Mouse (Mus musculus): ENCODE results near the gene Myl6b. TPM values are rescaled to one million over a fixed set of nuclear protein-coding genes. Genes with fewer than 3 reads are reported as not detected.

Gene Myl6b
- total RNA-seq (2023), result 1 to 10 TPM in 1 of 2 experiments, under 1 TPM in 1; 0.98 to 1.8 TPM

DNA sequence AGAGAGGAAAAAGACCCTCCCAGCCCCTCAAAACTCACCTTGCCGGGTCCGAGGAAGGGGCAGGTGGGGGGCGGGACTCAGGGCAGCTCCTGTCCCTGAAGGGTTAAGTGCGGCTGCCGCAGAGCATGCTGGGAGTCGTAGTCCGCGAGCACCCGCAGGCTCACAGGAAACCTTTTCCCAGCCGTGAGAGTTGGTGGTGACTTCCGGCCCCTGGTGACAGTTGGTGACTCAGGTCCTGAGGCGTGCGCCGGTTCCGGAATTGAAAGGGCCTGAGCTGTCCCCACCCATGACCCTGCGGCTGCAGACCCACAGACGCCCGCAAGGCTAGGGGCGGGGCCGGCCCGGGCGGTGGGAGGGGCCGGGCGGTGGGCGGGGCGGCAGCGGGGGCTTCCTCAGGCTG is at the start of gene Myl6b:
Gene Myl6b, minus strand, starts transcription at position 96 of the 400 bp plus-strand sequence.

GRCm38 (mm10) chr10:128547361-128548032 is 49.0 kb upstream of the Myl6b start, which contains the start of gene Zc3h10:
TSS of gene Zc3h10 (minus strand) at chr10:128547774.

DNA sequence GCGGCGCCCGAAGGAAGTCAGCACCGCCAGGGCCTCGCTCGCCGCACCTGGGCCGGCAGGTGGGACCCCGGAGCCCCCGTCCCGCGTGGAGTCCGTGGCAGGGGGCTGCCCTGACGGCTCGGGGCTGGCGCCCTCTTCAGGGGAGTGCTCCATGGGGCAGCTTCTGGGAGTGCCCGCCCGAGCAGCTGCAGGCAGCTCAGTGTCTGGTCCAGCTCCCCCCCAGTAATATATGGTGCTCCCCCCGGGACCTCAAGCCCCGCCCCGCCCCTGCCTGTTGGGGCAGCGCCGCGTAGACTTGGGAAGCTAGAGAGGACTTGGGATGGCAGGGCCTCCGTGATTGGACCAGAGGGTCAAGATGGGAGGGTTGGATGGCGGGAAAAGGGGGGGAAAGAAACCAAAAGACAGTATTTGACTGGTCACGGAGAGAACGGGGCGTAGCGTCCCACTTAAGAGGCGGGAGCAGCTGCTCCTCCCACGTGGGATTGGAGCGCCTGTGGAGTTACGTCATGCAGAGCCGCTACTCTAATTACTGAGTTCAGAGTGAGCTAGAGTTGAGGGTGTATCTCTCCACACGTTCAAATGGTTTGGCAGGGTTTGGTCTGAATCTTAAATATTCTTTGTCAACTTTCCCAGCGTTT is 27.3 kb upstream of the Myl6b start, which contains the start of gene Esyt1:
Gene Esyt1, minus strand, starts transcription at position 201 of the 638 bp plus-strand sequence.

DNA sequence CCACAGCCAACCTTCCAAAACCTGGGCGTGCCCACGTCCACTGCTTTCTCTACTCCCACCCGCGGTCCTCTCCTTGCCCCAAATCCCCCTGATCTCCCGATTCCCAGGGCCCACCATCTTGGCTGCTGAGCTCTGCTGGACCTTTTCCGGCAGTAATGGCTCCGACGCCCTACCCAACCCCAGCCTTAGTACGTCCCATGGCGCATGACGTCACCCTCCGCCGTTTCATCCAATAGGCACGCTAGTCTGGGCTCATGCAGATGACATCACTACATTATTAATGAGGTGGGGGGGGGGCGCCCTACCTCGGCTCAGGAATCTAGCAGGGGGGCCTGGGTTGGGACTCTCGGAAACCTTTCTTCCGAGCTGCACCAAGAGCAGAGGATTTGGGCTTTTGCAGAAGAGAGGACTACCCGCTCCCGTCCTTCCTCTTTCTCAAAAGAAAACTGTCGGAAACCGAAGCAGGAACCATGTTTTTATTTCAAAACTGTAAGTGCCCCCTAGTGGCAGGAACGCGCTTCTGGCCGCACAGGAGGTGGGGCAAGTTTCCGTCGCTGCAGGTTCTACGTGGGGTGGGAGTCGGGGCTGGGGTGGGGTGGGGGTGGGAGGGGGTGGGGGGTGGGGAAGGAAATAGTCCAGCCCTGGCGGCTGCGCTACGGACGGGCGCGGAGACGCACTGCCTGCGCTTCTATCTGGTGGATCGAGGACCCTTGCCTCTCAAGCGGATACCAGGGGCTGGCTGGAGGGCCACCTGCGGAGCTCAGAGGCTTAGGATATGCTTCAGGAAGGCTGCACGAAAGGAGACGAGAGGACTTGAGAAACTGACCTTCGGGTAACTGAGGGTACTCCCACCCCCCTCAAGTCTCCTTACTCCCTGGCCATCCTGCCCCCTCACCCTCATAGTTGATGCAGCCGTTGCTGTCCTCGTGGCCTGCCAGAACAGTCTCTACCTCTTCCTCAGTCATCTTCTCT is 4.5 kb downstream of the Myl6b start, which contains the start of gene Myl6:
Gene Myl6, minus strand, starts transcription at position 451 of the 972 bp plus-strand sequence.

DNA sequence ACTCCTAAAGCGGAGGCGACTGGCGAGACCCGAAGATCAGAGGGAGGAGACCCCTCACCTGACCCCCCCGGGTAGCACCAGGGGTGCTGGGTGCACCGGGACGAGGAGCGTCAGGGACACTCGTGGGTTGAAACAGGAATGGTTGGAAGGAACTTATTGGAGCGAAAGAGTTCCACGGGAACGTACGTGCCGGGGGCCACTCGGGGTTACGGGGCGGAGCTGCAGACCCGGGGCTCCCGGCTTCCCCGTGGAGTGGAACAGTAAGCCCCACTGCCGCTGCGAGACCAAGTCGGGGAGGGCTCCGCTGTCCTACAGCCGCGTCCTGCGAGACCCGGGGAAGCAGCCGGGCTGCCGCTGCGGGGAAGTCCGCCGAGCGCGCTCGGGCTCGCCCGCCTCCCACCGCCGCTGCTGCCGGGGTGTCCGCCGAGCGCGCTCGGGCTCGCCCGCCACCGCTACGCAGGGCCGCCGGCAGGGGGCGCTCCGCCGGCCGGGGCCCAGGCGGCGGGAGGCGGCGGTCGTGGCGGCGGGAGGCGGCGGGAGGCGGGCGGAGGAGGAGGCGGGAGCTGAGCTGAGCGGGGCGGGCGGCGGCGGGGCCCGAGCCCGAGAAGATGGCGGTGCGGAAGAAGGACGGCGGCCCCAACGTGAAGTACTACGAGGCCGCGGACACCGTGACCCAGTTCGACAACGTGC is 39.6 kb downstream of the Myl6b start, which contains the start of gene Smarcc2:
Gene Smarcc2, plus strand, starts transcription at position 530 of the 690 bp plus-strand sequence.

Other genes starting within 250 kb of the Myl6b start
- under 1 TPM; 0.42 to 0.64 TPM for gene Apon, start 244.6 kb downstream of the Myl6b start, total RNA-seq (2023)
- gene Apof, start 230.0 kb downstream of the Myl6b start, total RNA-seq (2023), result not detected
- 10 to 100 TPM; 33.8 to 44.4 TPM for gene Stat2, start 228.1 kb downstream of the Myl6b start, total RNA-seq (2023)
- not detected for gene Il23a, start 199.9 kb downstream of the Myl6b start, total RNA-seq (2023)
- gene Pan2, start 195.3 kb downstream of the Myl6b start, total RNA-seq (2023), result 10 to 100 TPM; 27.4 to 30.6 TPM
- 10 to 100 TPM; 26.9 to 36.3 TPM for gene Cnpy2, start 176.2 kb downstream of the Myl6b start, total RNA-seq (2023)
- 100 to 1,000 TPM in 1 of 2 experiments, 10 to 100 TPM in 1; 93.2 to 107 TPM for gene Cs, start 161.0 kb downstream of the Myl6b start, total RNA-seq (2023)
- 10 to 100 TPM; 15.4 to 17.8 TPM for gene Coq10a, start 129.7 kb downstream of the Myl6b start, total RNA-seq (2023)
- gene Ankrd52, start 121.6 kb downstream of the Myl6b start, total RNA-seq (2023), result 10 to 100 TPM; 35.0 to 42.4 TPM
- gene Slc39a5, start 97.5 kb downstream of the Myl6b start, total RNA-seq (2023), result not detected
- 10 to 100 TPM; 31.6 to 43.5 TPM for gene Nabp2, start 87.2 kb downstream of the Myl6b start, total RNA-seq (2023)
- gene Rnf41, start 87.0 kb downstream of the Myl6b start, total RNA-seq (2023), result 10 to 100 TPM; 37.6 to 38.5 TPM
- 10 to 100 TPM; 95.0 to 97.7 TPM for gene Smarcc2, start 39.4 kb downstream of the Myl6b start, total RNA-seq (2023)
- gene Myl6, start 4.5 kb downstream of the Myl6b start, total RNA-seq (2023), result 1,000 to 10,000 TPM; 1,139 to 1,227 TPM
- 100 to 1,000 TPM; 126 to 159 TPM for gene Esyt1, start 27.2 kb upstream of the Myl6b start, total RNA-seq (2023)
- gene Zc3h10, start 49.1 kb upstream of the Myl6b start, total RNA-seq (2023), result 10 to 100 TPM; 25.6 to 28.0 TPM
- gene Rpl41, start 50.6 kb upstream of the Myl6b start, total RNA-seq (2023), result 1,000 to 10,000 TPM; 1,597 to 1,656 TPM
- gene Pa2g4, start 67.3 kb upstream of the Myl6b start, total RNA-seq (2023), result 10 to 100 TPM; 42.7 to 48.3 TPM
- gene Erbb3, start 91.0 kb upstream of the Myl6b start, total RNA-seq (2023), result under 1 TPM; 0.49 to 0.58 TPM
- gene Rps26, start 128.1 kb upstream of the Myl6b start, total RNA-seq (2023), result 100 to 1,000 TPM; 471 to 533 TPM
- not detected for gene Ikzf4, start 147.3 kb upstream of the Myl6b start, total RNA-seq (2023)
- 1 to 10 TPM; 2.3 to 3.2 TPM for gene Suox, start 175.4 kb upstream of the Myl6b start, total RNA-seq (2023)
- 100 to 1,000 TPM; 110 to 114 TPM for gene Rab5b, start 197.6 kb upstream of the Myl6b start, total RNA-seq (2023)
- 1 to 10 TPM; 1.6 to 2.2 TPM for gene Pmel, start 205.5 kb upstream of the Myl6b start, total RNA-seq (2023)
- gene Cdk2, start 206.3 kb upstream of the Myl6b start, total RNA-seq (2023), result 10 to 100 TPM; 74.7 to 85.8 TPM
- 10 to 100 TPM; 50.1 to 52.9 TPM for gene Dgka, start 246.2 kb upstream of the Myl6b start, total RNA-seq (2023)
- gene Pym1, start 249.2 kb upstream of the Myl6b start, total RNA-seq (2023), result 10 to 100 TPM; 18.5 to 21.6 TPM